Mouse (Mus musculus) right cerebral cortex, postnatal 4 days (tissue): ENCODE measurements at regions not wholly inside any gene's neighbourhood (a gene's known extent, or its start where the extent isn't known, plus 50 kb on each side); places are given as distances from the start of the nearest gene placed in this dataset.
A peak's percentile ranks its signal among the peaks of the same experiment; 100 is the strongest.

Experiments used
- DNase-seq: peaks from one replicate; pipeline ENCODE4 v3.0.0-alpha.2; 2022

- no peak for DNase-seq
These were observed 139.7 kb downstream of the Barhl2 start for GRCm38 (mm10) chr5:106318246-106318645.

- DNase-seq = no peak
These were observed 144.1 kb downstream of the Barhl2 start for GRCm38 (mm10) chr5:106313874-106314273.

GRCm38 (mm10) chr5:106301372-106301771, 156.6 kb downstream of the Barhl2 start:
- no peak for DNase-seq

GRCm38 (mm10) chr5:106296721-106297120, 161.2 kb downstream of the Barhl2 start:
- no peak for DNase-seq

GRCm38 (mm10) chr5:106295993-106296392, 162.0 kb downstream of the Barhl2 start:
- DNase-seq = no peak

- DNase-seq = no peak
These were observed 162.4 kb downstream of the Barhl2 start for GRCm38 (mm10) chr5:106295538-106295937.

- no peak for DNase-seq
These were observed 165.4 kb downstream of the Barhl2 start for GRCm38 (mm10) chr5:106292387-106293229.

- no peak for DNase-seq
These were observed 172.8 kb downstream of the Barhl2 start for GRCm38 (mm10) chr5:106285152-106285551.

GRCm38 (mm10) chr5:106284731-106285130, 173.2 kb downstream of the Barhl2 start:
- no peak for DNase-seq

- DNase-seq = no peak
These were observed 175.3 kb downstream of the Barhl2 start for GRCm38 (mm10) chr5:106282646-106283045.

GRCm38 (mm10) chr5:106277786-106278185, 180.2 kb downstream of the Barhl2 start:
- DNase-seq = no peak

GRCm38 (mm10) chr5:106277231-106277630, 180.7 kb downstream of the Barhl2 start:
- no peak for DNase-seq

- peak; percentile 46 for DNase-seq
These were observed 181.8 kb downstream of the Barhl2 start for GRCm38 (mm10) chr5:106276186-106276585.

GRCm38 (mm10) chr5:106274617-106275016, 183.3 kb downstream of the Barhl2 start:
- DNase-seq = no peak

- no peak for DNase-seq
These were observed 193.4 kb downstream of the Barhl2 start for GRCm38 (mm10) chr5:106264536-106264935.

- no peak for DNase-seq
These were observed 200.8 kb downstream of the Barhl2 start for GRCm38 (mm10) chr5:106257179-106257578.

- no peak for DNase-seq
These were observed 228.8 kb downstream of the Barhl2 start for GRCm38 (mm10) chr5:106229154-106229553.

GRCm38 (mm10) chr5:106224141-106224540, 233.8 kb downstream of the Barhl2 start:
- DNase-seq = no peak

GRCm38 (mm10) chr5:106209543-106209942, 248.4 kb downstream of the Barhl2 start:
- DNase-seq = no peak

- DNase-seq = no peak
These were observed 250.3 kb downstream of the Barhl2 start for GRCm38 (mm10) chr5:106207706-106208105.

- no peak for DNase-seq
These were observed 252.2 kb downstream of the Barhl2 start for GRCm38 (mm10) chr5:106205724-106206123.

GRCm38 (mm10) chr5:106200631-106201030, 257.3 kb downstream of the Barhl2 start:
- DNase-seq = no peak

- DNase-seq = no peak
These were observed 258.9 kb downstream of the Barhl2 start for GRCm38 (mm10) chr5:106199061-106199460.

GRCm38 (mm10) chr5:106191141-106191540, 266.8 kb downstream of the Barhl2 start:
- DNase-seq = no peak

- no peak for DNase-seq
These were observed 276.2 kb downstream of the Barhl2 start for GRCm38 (mm10) chr5:106181726-106182125.
